Mouse (Mus musculus): Measurements from ENCODE around the gene Slc8a3. TPM values are rescaled to one million over a fixed set of nuclear protein-coding genes. Genes with fewer than 3 reads are reported as not detected.

Gene Slc8a3
- polyA plus RNA-seq, 2 experiments from 2014 or later, result not detected

- ATAC-seq, result no peak
Measured at GRCm38 (mm10) chr12:81175252-81175651, 157.7 kb downstream of the Slc8a3 start.

GRCm38 (mm10) chr12:81173893-81174292, 159.1 kb downstream of the Slc8a3 start:
- no peak for ATAC-seq

GRCm38 (mm10) chr12:81173011-81173410, 160.0 kb downstream of the Slc8a3 start:
- ATAC-seq, result no peak

GRCm38 (mm10) chr12:81170076-81170475, 162.9 kb downstream of the Slc8a3 start:
- no peak for ATAC-seq

GRCm38 (mm10) chr12:81168494-81168893, 164.5 kb downstream of the Slc8a3 start:
- ATAC-seq, result no peak

GRCm38 (mm10) chr12:81168031-81168430, 164.9 kb downstream of the Slc8a3 start:
- no peak for ATAC-seq

- ATAC-seq, result no peak
Measured at GRCm38 (mm10) chr12:81167142-81167541, 165.8 kb downstream of the Slc8a3 start.

GRCm38 (mm10) chr12:81166615-81167014, 166.4 kb downstream of the Slc8a3 start:
- ATAC-seq, result no peak

GRCm38 (mm10) chr12:81166092-81166491, 166.9 kb downstream of the Slc8a3 start:
- ATAC-seq, result no peak

GRCm38 (mm10) chr12:81163566-81163965, 169.4 kb downstream of the Slc8a3 start:
- ATAC-seq, result no peak

- ATAC-seq, result no peak
Measured at GRCm38 (mm10) chr12:81163131-81163530, 169.8 kb downstream of the Slc8a3 start.

GRCm38 (mm10) chr12:81161282-81161681, 171.7 kb downstream of the Slc8a3 start:
- ATAC-seq, result no peak

- no peak for ATAC-seq
Measured at GRCm38 (mm10) chr12:81160831-81161230, 172.1 kb downstream of the Slc8a3 start.

GRCm38 (mm10) chr12:81160425-81160824, 172.6 kb downstream of the Slc8a3 start:
- ATAC-seq, result no peak

GRCm38 (mm10) chr12:81159947-81160346, 173.0 kb downstream of the Slc8a3 start:
- ATAC-seq, result no peak

GRCm38 (mm10) chr12:81156841-81157240, 176.1 kb downstream of the Slc8a3 start:
- ATAC-seq, result no peak

- no peak for ATAC-seq
Measured at GRCm38 (mm10) chr12:81155675-81156074, 177.3 kb downstream of the Slc8a3 start.

GRCm38 (mm10) chr12:81152082-81152481, 180.9 kb downstream of the Slc8a3 start:
- ATAC-seq, result no peak

- no peak for ATAC-seq
Measured at GRCm38 (mm10) chr12:81150917-81151316, 182.1 kb downstream of the Slc8a3 start.

- no peak for ATAC-seq
Measured at GRCm38 (mm10) chr12:81147956-81148355, 185.0 kb downstream of the Slc8a3 start.

Other genes starting within 250 kb of the Slc8a3 start
- 1 to 10 TPM in 1 of 2 experiments, under 1 TPM in 1; 0.59 to 1.2 TPM for gene Gm4787, start 46.3 kb upstream of the Slc8a3 start, polyA plus RNA-seq (2017; shearing (Covaris generic))
- 1 to 10 TPM; 1.3 TPM for gene Adam4, start 88.8 kb upstream of the Slc8a3 start, polyA plus RNA-seq (2017; shearing (Covaris generic))
- 100 to 1,000 TPM; 146 to 168 TPM for gene Cox16, start 151.9 kb upstream of the Slc8a3 start, polyA plus RNA-seq (2017; shearing (Covaris generic))
- 10 to 100 TPM in 1 of 2 experiments, 1 to 10 TPM in 1; 8.0 to 10.4 TPM for gene Gm20498, start 199.7 kb upstream of the Slc8a3 start, polyA plus RNA-seq (2017; shearing (Covaris generic))
- 10 to 100 TPM; 65.3 to 72.5 TPM for gene Synj2bp, start 199.7 kb upstream of the Slc8a3 start, polyA plus RNA-seq (2017; shearing (Covaris generic))
- gene Adam21, start 235.3 kb upstream of the Slc8a3 start, polyA plus RNA-seq (2017; shearing (Covaris generic)), result under 1 TPM in 1 of 2 experiments, not detected in 1; 0.22 TPM